Mouse (Mus musculus) heart, postnatal 0 days (tissue): ENCODE results near the gene Fam241a. TPM values are rescaled to one million over a fixed set of nuclear protein-coding genes. Genes with fewer than 3 reads are reported as not detected.

Experiments used
- ATAC-seq: fragments of 200-750 bp; cut with Nextera tagmentation; 2 replicates; pipeline ENCODE4 v1.8.0; 2017; ENCODE audit warnings: low read depth, moderate number of reproducible peaks, moderate library complexity; ENCODE audit not compliant: insufficient read depth
- DNase-seq: peaks from one replicate; pipeline ENCODE4 v3.0.0-alpha.2; 2016; ENCODE audit warnings: low spot score
- H3K27ac ChIP-seq: fragments of 300-500 bp; sonication (generic); 2 replicates; pipeline ENCODE4 v1.5.1; 2014; ENCODE audit warnings: low read depth, mild to moderate bottlenecking
- H3K27me3 ChIP-seq: fragments of 300-500 bp; sonication (generic); 2 replicates; pipeline ENCODE4 v1.6.1; 2014; ENCODE audit warnings: low read length, mixed read lengths; ENCODE audit not compliant: control insufficient read depth, insufficient read depth
- H3K36me3 ChIP-seq: fragments of 300-500 bp; sonication (generic); replicated peaks from 2 replicates; pipeline ENCODE4 v1.6.1; 2014; ENCODE audit warnings: low read length, mixed read lengths; ENCODE audit not compliant: control insufficient read depth, insufficient read depth
- H3K4me1 ChIP-seq: fragments of 300-500 bp; sonication (generic); 2 replicates; pipeline ENCODE4 v1.6.1; 2014; ENCODE audit warnings: antibody characterized with exemption; ENCODE audit not compliant: control insufficient read depth, insufficient read depth
- H3K4me2 ChIP-seq: fragments of 300-500 bp; sonication (generic); 2 replicates; pipeline ENCODE4 v1.6.1; 2014; ENCODE audit warnings: low read depth, mild to moderate bottlenecking, low read length, moderate library complexity
- H3K4me3 ChIP-seq: fragments of 300-500 bp; sonication (generic); 2 replicates; pipeline ENCODE4 v1.5.1; 2014; ENCODE audit warnings: low read depth, low read length
- H3K9ac ChIP-seq: fragments of 300-500 bp; sonication (generic); replicated peaks from 2 replicates; pipeline ENCODE4 v1.6.1; 2014; ENCODE audit warnings: low read depth, low read length, mixed read lengths
- H3K9me3 ChIP-seq: fragments of 300-500 bp; sonication (generic); replicated peaks from 2 replicates; pipeline ENCODE4 v1.6.1; 2016; ENCODE audit warnings: low read length; ENCODE audit not compliant: control insufficient read depth
- CTCF ChIP-seq: IDR thresholded peaks from 2 replicates; pipeline ENCODE4 v1.5.1; 2016; ENCODE audit warnings: antibody characterized with exemption, control low read depth, low read depth
- EP300 ChIP-seq: IDR thresholded peaks from 2 replicates; pipeline ENCODE4 v1.6.1; 2016; ENCODE audit warnings: antibody characterized with exemption, low read depth
- WGBS: fragments of 180-500 bp; shearing (Covaris S2); extraction: QIAGEN DNeasy Blood & Tissue Kit; methylation state at CpG from one replicate; pipeline ENCODE4 v1.1.7; 2014; 5-methylcytosine and 5-hydroxymethylcytosine counted together
- polyA plus RNA-seq: library from polyadenylated mRNA; unstranded; fragments of >200 nt; fragmentation: Nextera tagmentation; extraction: Ambion mirVana; gene quantifications from 2 replicates; pipeline ENCODE4 v1.2.1, GENCODE M21; 2015
- total RNA-seq: library from RNA; depleted of rRNA; stranded (reverse); fragments of >200 nt; gene quantifications from 2 replicates; pipeline ENCODE4 v1.2.3, GENCODE M21; 2014; ENCODE audit warnings: low replicate concordance

Gene Fam241a
- total and polyA plus RNA-seq, 2 experiments from 2014 or later = 8.3 to 9.1 TPM

DNA sequence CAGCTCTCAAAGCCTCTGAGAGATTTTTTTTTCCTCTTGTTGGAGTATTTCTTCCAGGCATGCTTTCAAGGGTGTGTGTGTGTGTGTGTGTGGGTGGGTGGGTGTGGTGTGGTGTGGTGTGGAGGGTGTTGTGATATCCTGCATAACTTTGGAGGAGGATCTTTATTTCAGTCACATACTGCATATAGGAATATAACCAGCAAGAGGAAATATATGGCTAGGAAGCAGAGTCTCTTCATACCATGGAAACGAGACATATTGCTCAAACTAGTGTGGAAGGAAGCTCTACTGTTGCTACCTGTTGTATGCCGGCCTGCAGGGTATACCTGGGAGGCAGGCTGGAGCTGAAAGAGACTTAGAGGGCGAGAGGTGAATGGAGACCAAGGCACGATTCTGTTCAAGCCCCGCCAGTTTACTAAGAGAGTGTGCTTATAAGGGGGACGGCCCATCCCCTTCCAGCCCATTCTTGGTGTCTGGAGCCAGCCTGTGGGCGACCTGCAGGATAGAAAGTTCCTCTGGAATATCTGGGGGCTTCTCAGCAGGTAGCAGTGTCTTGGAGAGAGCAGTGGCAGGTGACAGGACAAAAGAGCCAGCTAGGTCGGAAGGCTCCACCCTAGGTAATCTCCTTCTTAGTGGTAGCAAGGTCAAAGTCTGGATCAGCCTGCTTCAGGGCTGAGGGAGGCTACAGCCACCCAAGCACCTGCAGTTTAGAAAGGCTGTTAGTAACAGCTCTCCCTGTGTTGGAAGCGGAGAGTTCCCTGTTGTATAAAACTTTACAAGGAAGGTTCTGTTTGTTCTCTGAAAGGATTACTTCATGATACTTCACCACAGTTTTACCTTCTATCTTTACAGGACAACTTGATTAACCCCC is 45.1 kb downstream of the Fam241a start:
- H3K27ac ChIP-seq = no peak overlapping the region
- no peaks in the 10 kb centered on the region for H3K4me1 ChIP-seq
- H3K4me2 ChIP-seq = no peak overlapping the region
- DNase-seq (no peak), ATAC-seq (no peak)
- no peaks in the 10 kb centered on the region for H3K9me3 ChIP-seq
- no peak overlapping the region for H3K4me3 ChIP-seq
- H3K9ac ChIP-seq = no peak overlapping the region
- H3K27me3 ChIP-seq = no peaks in the 10 kb centered on the region; the same call in 1 of the 2 replicates
- no peaks in the 10 kb centered on the region for H3K36me3 ChIP-seq
- WGBS = 59% methylated on average over 9 of the region's 9 CpGs
- no peak for TF ChIP-seq EP300
- no peak for TF ChIP-seq CTCF

DNA sequence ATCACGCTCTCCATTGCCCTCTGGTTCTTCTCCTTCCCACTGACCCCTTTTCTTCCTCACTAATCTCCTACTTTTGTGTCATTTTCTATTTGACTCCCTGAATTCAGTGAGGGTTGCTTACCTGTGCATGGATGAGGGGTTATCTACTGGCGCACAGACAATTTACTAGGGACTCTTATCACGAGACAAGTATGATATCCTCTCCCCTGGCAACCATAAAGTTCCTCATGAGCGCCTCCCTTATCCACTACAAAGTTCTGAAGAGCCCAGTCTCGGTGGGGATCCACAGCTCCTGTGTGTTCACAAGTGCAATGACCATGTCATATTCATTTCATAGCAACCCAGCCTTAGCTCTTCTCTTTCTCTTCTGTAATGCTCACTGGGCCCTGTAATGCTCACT is 46.2 kb downstream of the Fam241a start:
- no peak for ATAC-seq
- Histone ChIP-seq H3K9me3 (no peaks in the 10 kb centered on the region), H3K36me3 (no peaks in the 10 kb centered on the region), H3K4me2 (no peak overlapping the region), H3K9ac (no peak overlapping the region), H3K27ac (no peak overlapping the region), H3K27me3 (no peaks in the 10 kb centered on the region; the same call in 1 of the 2 replicates), H3K4me3 (no peak overlapping the region), H3K4me1 (no peaks in the 10 kb centered on the region)
- 65% methylated on average over 5 of the region's 5 CpGs for WGBS
- no peak for DNase-seq
- TF ChIP-seq EP300 (no peak), CTCF (no peak)

DNA sequence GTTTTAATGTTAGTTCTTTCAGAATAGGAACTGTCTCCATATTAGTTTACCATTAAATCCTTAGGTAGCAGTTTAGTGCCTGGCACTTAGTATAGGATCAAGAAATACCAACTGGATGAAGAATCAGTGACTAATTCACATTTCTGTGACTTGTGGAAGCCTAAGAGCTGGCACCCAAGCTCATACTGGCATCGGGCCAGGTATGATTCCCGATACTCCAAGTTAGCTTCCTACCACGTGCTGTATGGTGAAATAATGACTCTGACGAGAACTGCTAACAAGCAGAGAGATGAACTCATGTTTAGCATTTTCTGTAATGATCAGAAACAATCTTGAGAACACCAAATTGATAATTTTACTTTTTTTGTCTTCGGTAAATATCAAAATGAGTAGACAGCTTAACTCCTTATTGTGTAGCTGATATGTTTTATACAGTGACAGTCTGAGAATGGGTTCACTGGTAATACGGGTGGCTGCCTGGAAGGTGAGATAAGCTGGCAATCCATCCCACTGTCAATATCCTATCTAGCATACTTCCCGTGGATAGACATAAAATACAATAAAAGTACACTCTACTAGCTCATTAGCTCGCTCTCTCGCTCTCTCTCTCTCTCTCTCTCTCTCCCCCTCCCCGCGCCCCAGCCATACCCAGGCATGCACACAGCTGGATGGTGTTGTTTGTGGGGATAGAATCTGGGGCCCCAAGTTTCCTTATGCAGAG is 47.9 kb downstream of the Fam241a start:
- WGBS = 55% methylated on average over 11 of the region's 11 CpGs
- Histone ChIP-seq H3K4me2 (no peak overlapping the region), H3K27ac (no peak overlapping the region), H3K27me3 (no peaks in the 10 kb centered on the region), H3K4me3 (no peak overlapping the region), H3K36me3 (no peaks in the 10 kb centered on the region), H3K4me1 (no peaks in the 10 kb centered on the region), H3K9ac (no peak overlapping the region), H3K9me3 (no peaks in the 10 kb centered on the region)
- ATAC-seq (no peak), DNase-seq (no peak)
- TF ChIP-seq CTCF (no peak), EP300 (no peak)

DNA sequence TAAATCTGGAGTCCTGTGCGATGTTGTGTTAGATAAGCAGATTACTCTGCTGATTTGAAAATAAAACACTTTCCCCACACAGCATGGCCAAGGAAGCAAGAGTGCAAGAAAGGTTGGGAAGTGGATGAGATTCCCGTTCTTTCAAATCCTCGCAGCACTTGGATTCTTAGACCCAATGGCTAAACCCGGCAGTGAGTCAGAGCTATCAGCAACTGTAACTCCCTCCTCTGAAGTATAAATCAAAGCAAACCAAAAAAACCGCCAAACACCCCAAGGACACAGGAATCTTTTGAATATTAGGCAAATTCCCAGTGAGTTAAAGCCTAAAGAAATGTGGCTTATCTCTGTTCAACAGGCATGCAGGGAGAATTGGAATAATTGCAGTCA is 52.2 kb downstream of the Fam241a start:
- H3K4me3 ChIP-seq = no peak overlapping the region
- 0 out of 2 replicates have a peak, but pooled peaks cover 3% of the 10 kb centered on the region for H3K27me3 ChIP-seq
- 57% methylated on average over 5 of the region's 5 CpGs for WGBS
- ATAC-seq (no peak), DNase-seq (no peak)
- no peak for TF ChIP-seq EP300
- TF ChIP-seq CTCF = no peak
- H3K9ac ChIP-seq = no peak overlapping the region
- no peaks in the 10 kb centered on the region for H3K4me1 ChIP-seq
- H3K9me3 ChIP-seq = no peaks in the 10 kb centered on the region
- no peak overlapping the region for H3K27ac ChIP-seq
- H3K4me2 ChIP-seq = no peak overlapping the region
- H3K36me3 ChIP-seq = no peaks in the 10 kb centered on the region

DNA sequence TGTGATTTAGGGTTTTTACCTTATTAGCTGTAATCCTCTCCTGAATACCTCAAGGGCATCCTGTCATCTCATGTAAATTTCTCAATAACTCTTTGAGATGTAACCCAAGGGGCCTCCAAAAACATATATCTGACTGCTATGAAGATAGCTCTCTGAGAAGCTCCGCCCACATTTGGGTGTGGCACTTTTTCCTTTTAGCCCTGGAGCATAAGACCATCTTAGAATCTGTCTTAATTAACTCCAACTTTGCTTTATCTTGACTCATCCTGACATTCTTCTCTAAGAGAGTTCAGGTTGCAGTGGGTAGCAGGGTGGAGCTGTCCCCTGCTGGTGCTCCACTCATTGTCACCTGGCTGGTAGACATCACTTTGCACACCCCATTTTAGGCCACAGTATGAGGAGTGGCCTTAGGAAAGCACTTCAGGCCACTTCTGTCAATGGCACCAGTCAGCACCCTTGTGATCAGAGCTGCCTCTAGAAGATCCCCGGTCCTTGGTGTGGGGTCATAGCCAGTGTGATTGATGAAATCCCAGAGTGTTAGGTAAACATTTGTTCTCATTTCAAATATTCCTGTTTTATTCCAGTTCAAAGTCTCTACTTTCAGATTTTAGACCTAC is 52.7 kb downstream of the Fam241a start:
- Histone ChIP-seq H3K27me3 (0 out of 2 replicates have a peak, but pooled peaks cover 3% of the 10 kb centered on the region), H3K36me3 (no peaks in the 10 kb centered on the region), H3K9me3 (no peaks in the 10 kb centered on the region), H3K27ac (no peak overlapping the region), H3K4me1 (no peaks in the 10 kb centered on the region), H3K4me3 (no peak overlapping the region), H3K4me2 (no peak overlapping the region), H3K9ac (no peak overlapping the region)
- WGBS = 53% methylated on average over 2 of the region's 2 CpGs
- ATAC-seq (no peak), DNase-seq (no peak)
- TF ChIP-seq CTCF (no peak), EP300 (no peak)
